Mouse (Mus musculus) kidney, embryonic 15.5 days (tissue): ENCODE measurements around the gene Rufy2. TPM values are rescaled to one million over a fixed set of nuclear protein-coding genes. Genes with fewer than 3 reads are reported as not detected.
A peak's percentile ranks its signal among the peaks of the same experiment; 100 is the strongest.

ENCODE experiments used
- ATAC-seq: fragments of 200-750 bp; cut with Nextera tagmentation; replicated peaks from 2 replicates; pipeline ENCODE4 v1.8.0; 2017; ENCODE audit warnings: moderate TSS enrichment; ENCODE audit not compliant: low FRiP score
- H3K27ac ChIP-seq: fragments of 300-500 bp; sonication (generic); 2 replicates; pipeline ENCODE4 v1.5.1; 2015; ENCODE audit warnings: mild to moderate bottlenecking, inconsistent platforms
- H3K27me3 ChIP-seq: fragments of 300-500 bp; sonication (generic); 2 replicates; pipeline ENCODE4 v1.6.1; 2015; ENCODE audit warnings: inconsistent platforms
- H3K36me3 ChIP-seq: fragments of 300-500 bp; sonication (generic); 2 replicates; pipeline ENCODE4 v1.6.1; 2015; ENCODE audit warnings: inconsistent platforms
- H3K4me1 ChIP-seq: fragments of 300-500 bp; sonication (generic); 2 replicates; pipeline ENCODE4 v1.6.1; 2015; ENCODE audit warnings: inconsistent platforms
- H3K4me2 ChIP-seq: fragments of 300-500 bp; sonication (generic); 2 replicates; pipeline ENCODE4 v1.6.1; 2015; ENCODE audit warnings: moderate library complexity, mild to moderate bottlenecking, inconsistent platforms
- H3K4me3 ChIP-seq: fragments of 300-500 bp; sonication (generic); replicated peaks from 2 replicates; pipeline ENCODE4 v1.5.1; 2015; ENCODE audit warnings: mild to moderate bottlenecking, inconsistent platforms
- H3K9ac ChIP-seq: fragments of 300-500 bp; sonication (generic); 2 replicates; pipeline ENCODE4 v1.6.1; 2015; ENCODE audit warnings: mild to moderate bottlenecking, inconsistent platforms
- H3K9me3 ChIP-seq: fragments of 300-500 bp; sonication (generic); replicated peaks from 2 replicates; pipeline ENCODE4 v1.6.1; 2016; ENCODE audit warnings: inconsistent platforms
- WGBS: fragments of 180-500 bp; shearing (Covaris S2); methylation state at CpG from one replicate; pipeline ENCODE4 v1.1.7; 2015; ENCODE audit warnings: mixed read lengths; 5-methylcytosine and 5-hydroxymethylcytosine counted together
- polyA plus RNA-seq: library from polyadenylated mRNA; unstranded; fragments of >200 nt; fragmentation: Nextera tagmentation; extraction: Ambion mirVana; gene quantifications from 2 replicates; pipeline ENCODE4 v1.2.1, GENCODE M21; 2015

Gene Rufy2
- 25.8 and 26.6 TPM in 2 replicates for polyA plus RNA-seq

DNA sequence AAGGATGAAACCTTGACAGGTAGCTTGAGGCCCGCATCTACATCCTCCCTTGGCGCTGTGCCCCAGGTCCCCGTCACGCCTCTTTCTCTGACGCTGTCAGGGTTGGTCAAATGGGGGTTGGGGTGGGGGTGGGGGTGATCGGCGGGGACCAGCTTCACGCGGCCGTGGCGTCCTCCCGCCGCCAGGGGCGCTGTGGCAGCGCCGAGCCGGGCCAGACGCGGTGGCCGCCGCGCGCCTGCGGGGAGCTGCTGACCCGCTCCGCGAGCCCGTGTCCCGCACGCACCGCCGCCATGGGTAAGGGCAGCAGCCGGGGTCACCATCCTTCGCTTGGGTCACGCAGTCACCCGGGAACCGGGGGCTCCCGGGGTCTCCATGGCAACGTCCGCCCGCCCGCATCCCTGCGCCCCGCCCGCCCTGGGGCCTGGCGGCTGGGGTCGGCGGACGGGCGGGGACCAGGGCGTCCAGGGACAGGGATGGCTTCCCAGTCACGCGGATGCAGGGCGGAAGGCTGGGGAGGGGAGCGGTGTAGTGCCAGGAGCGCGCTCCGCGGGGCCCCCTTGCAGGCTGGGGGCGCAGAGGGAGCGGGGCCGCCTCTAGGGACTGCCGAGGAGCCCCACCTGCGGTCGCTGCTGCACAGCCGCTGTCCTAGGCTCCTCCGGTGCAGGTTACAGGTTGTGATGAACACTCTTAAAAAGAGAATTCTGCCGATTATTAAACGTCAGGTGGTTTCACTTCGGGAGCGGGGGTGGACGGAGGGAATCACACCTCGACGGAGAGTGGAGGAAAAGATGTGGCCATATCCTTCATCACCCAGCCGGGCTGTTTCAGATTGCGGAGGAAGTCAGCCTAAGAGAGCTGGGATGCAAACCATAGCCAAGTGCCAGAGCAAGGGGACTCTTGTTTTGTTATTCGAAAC, at the start of gene Rufy2:
Gene Rufy2, plus strand, starts transcription at position 185 of the 916 bp plus-strand sequence.
- WGBS: under 1% methylated on average over 77 of the region's 77 CpGs
- Histone ChIP-seq H3K4me2 (peak within 1 kb of the TSS; percentile 81), H3K27me3 (no peaks in the 10 kb centered on the region), H3K4me3 (peak within 1 kb of the TSS; percentile 79), H3K27ac (peak within 1 kb of the TSS; percentile 72), H3K4me1 (peaks cover 12% of the 10 kb centered on the region), H3K9ac (peak within 1 kb of the TSS; percentile 84), H3K9me3 (no peaks in the 10 kb centered on the region), H3K36me3 (peaks cover 38% of the 10 kb centered on the region)
- peak; percentile 95 for ATAC-seq

DNA sequence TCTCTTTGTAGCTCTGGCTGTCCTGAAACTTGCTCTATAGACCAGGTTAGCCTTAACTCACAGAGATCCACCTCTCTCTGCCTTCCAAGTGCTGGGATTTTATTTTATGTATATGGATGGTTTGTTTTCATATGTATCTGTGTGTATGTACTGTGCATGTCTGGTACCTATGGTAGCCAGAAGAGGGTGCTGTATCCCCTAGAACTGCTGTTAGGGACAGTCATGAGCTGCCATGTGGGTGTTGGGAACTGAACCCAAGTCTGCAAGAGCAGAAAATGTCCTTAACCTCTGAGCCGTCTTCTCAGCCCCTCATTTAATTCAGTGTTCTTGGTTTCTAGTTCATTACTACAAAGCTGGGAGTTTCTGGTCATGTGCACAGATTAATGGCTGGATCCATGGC, 47.6 kb upstream of the Rufy2 start:
- Histone ChIP-seq H3K27me3 (no peaks in the 10 kb centered on the region), H3K4me3 (no peak overlapping the region), H3K9me3 (no peaks in the 10 kb centered on the region), H3K9ac (no peak overlapping the region), H3K4me1 (no peaks in the 10 kb centered on the region), H3K27ac (no peak overlapping the region), H3K36me3 (peaks cover 70% of the 10 kb centered on the region), H3K4me2 (no peak overlapping the region)
- no peak for ATAC-seq
- 95% methylated on average over 1 of the region's 1 CpGs for WGBS

DNA sequence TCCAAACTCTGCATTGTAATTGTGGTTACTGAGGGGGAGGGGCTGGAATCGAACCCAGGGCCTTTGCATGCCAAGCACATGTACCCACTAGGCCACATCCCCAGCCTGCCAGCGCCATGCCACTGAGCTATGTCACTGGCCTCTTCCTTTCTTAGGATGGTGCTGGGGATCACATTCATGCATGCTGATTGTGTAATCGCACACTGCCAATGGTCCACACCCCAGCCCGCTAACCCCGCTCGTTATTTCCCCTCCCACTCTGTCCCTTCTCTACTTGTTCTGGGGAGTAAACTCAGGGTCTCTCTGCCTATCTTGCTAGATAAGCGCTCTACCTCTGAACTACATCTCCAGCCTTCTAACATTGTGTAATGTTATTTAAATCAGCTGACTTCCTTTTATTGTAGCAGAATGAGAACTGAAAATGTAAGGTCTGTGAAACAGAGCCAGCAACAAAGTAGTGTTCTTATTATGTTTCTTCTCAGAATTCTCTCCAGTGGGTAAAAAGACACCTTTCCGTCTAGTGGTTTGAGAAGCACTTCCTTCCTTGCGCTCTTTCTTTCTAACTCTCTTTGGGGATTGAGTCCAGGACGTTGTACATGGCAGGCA, 34.9 kb upstream of the Rufy2 start:
- Histone ChIP-seq H3K27me3 (no peaks in the 10 kb centered on the region), H3K4me3 (no peak overlapping the region), H3K9ac (no peak overlapping the region), H3K4me1 (peaks cover 6% of the 10 kb centered on the region), H3K27ac (no peak overlapping the region), H3K36me3 (peaks cover 54% of the 10 kb centered on the region), H3K9me3 (no peaks in the 10 kb centered on the region), H3K4me2 (no peak overlapping the region)
- ATAC-seq: no peak
- 85% methylated on average over 10 of the region's 10 CpGs for WGBS

DNA sequence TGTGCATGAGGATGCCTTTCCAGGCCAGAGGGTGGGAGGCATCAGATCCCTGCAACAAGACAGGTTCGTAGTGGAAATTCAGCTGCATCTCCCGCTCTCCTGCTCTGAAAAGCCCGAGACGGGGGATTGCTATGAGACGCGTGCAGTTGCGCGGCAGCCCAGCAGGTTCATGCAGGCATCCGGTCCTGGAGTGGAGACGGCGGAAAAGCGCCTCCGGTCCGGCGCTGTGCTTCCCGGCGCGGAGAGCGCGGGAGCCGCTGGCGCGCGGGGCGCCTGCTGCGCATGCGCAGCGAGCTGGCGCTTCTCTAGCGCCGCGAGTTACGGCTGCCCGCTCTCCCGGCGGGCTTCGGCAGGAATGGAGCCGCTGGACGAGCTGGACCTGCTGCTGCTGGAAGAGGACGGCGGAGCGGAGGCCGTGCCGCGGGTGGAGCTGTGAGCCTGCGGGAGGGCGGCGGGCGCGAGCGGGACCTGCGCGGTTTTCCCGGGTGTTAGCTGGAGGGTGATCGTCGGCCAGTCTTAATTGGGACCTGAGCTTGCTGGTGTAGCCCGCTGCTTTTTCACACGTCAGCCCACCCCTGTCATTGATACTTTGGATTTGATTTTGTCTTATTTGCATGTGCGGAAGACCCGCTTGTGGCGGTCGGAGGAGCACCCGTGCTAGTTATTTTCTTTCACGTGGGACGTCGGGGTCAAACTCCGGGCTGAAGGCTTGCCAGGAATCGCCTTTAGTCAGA, 33.1 kb upstream of the Rufy2 start, which contains the start of gene Dna2:
Gene Dna2, plus strand, starts transcription at position 289 of the 734 bp plus-strand sequence.
- ATAC-seq: peak; percentile 93
- H3K4me1 ChIP-seq: peaks cover 6% of the 10 kb centered on the region
- H3K4me3 ChIP-seq: peak within 1 kb of the TSS; percentile 76
- H3K36me3 ChIP-seq: peaks cover 52% of the 10 kb centered on the region
- no peaks in the 10 kb centered on the region for H3K27me3 ChIP-seq
- H3K9me3 ChIP-seq: no peaks in the 10 kb centered on the region
- peak within 1 kb of the TSS; percentile 71 for H3K4me2 ChIP-seq
- H3K27ac ChIP-seq: peak within 1 kb of the TSS; percentile 95
- under 1% methylated on average over 68 of the region's 68 CpGs for WGBS
- peak within 1 kb of the TSS; percentile 62 for H3K9ac ChIP-seq

DNA sequence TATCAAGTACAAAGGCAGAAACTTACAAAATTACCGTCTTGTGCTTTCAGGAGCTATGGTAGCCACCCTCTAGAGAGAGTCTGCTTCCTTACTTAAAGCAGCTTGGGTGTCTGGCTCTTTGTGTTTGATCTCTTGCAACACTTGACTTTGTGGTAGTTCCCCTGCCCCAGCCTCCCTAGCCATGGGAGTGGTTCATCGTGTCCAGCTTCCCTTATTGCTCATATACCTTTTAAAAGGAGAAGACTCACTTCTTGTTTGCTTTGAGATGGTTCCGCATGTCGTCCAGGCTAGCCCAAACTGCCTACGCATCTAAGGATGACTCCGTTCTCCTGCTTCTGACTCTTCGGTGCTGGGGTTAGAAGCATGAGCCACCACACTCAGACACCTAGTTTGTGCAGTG, 31.5 kb upstream of the Rufy2 start:
- H3K4me3 ChIP-seq: no peak overlapping the region
- peaks cover 6% of the 10 kb centered on the region for H3K4me1 ChIP-seq
- H3K36me3 ChIP-seq: peaks cover 45% of the 10 kb centered on the region
- H3K27ac ChIP-seq: no peak overlapping the region
- H3K9ac ChIP-seq: no peak overlapping the region
- H3K9me3 ChIP-seq: no peaks in the 10 kb centered on the region
- 93% methylated on average over 7 of the region's 7 CpGs for WGBS
- H3K27me3 ChIP-seq: no peaks in the 10 kb centered on the region
- H3K4me2 ChIP-seq: 0 out of 2 replicates have a peak overlapping the region, but pooled peaks have one; percentile 2
- ATAC-seq: no peak

DNA sequence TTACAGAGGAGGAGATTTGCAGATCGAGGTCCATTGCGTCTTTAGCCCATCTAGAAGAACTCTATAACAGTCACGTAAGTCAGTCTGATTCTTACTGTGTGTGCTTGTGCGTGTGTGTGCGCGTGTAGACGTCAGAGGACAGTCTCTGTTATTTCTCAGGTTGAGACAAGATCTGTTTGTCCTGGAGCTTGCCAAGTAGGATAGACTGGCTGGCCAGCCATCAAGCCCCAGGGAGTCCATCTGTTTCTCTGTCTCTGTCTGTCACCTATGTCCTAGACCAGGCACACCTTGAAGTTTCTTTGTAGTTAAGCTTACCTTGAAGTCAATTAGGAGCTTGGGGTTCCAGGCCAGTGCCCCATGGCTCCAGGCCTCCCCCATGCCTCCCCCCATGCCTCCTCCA, 16.1 kb upstream of the Rufy2 start:
- ATAC-seq: no peak
- WGBS: 96% methylated on average over 7 of the region's 7 CpGs
- no peak overlapping the region for H3K4me3 ChIP-seq
- H3K27ac ChIP-seq: no peak overlapping the region
- H3K9me3 ChIP-seq: no peaks in the 10 kb centered on the region
- H3K36me3 ChIP-seq: peaks cover 91% of the 10 kb centered on the region
- H3K4me2 ChIP-seq: no peak overlapping the region
- H3K9ac ChIP-seq: no peak overlapping the region
- H3K4me1 ChIP-seq: no peaks in the 10 kb centered on the region
- no peaks in the 10 kb centered on the region for H3K27me3 ChIP-seq

DNA sequence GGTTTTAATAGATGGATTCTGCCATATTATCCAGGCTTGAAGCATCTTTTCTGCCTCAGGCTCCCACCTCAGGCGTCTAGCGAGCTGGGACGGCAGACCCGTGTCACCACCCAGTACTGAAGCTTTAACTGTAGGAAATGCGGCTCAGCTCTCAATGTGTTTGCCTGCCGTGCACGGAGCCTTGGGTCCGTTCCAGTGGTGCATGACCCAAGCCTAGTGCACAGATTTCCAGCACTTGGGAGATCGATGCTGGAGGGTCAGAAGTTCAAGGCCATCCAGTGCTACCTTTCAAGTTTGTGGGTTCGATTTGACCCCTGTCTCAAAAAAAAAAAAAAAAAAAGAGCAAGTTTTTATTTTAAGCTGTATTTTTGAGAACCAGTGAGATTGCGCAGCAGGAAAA, 14.2 kb upstream of the Rufy2 start:
- Histone ChIP-seq H3K4me2 (no peak overlapping the region), H3K9me3 (no peaks in the 10 kb centered on the region), H3K27ac (0 out of 2 replicates have a peak overlapping the region, but pooled peaks have one; percentile 16), H3K27me3 (no peaks in the 10 kb centered on the region), H3K4me3 (no peak overlapping the region), H3K36me3 (peaks cover 91% of the 10 kb centered on the region), H3K4me1 (no peaks in the 10 kb centered on the region), H3K9ac (no peak overlapping the region)
- 86% methylated on average over 11 of the region's 11 CpGs for WGBS
- no peak for ATAC-seq

DNA sequence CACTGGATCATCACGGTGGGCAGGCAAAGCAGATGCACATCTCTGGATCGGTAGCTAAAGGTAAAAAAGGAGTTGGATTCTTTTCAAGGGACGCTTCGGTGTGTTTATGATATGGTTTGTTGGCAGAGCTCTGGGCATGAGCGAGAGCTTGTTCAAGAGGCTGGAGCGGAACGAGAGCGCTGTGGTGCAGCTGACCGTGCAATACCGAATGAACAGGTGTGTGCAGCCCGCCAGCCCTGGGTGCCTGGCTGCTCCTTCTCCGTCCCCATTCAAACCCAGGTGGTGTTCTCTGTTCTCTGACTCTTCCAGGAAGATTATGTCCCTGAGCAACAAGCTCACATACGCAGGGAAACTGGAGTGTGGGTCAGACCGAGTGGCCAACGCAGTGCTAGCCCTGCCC, 13.7 kb upstream of the Rufy2 start:
- ATAC-seq: no peak
- 80% methylated on average over 15 of the region's 15 CpGs for WGBS
- H3K36me3 ChIP-seq: peaks cover 89% of the 10 kb centered on the region

DNA sequence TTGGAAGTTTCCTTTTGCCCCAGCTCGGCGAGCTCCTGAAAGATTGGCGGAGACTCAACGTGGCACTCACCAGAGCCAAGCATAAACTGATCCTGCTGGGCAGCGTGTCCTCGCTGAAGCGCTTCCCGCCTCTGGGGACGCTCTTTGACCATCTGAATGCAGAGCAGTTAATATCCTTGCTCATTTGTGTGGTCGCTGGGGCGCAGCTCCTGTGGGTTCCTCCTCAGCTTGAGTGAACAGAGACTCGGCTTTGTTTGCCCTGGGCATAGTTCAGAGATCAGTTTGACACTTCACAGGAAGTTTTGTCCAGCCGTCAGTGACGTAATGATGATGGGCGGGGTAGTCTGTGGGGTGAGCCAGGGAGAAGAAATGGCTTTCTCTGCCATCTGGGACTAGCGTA, 8.2 kb upstream of the Rufy2 start:
- 63% methylated on average over 16 of the region's 16 CpGs for WGBS
- H3K27me3 ChIP-seq: no peaks in the 10 kb centered on the region
- H3K4me2 ChIP-seq: no peak overlapping the region
- peaks cover 66% of the 10 kb centered on the region for H3K36me3 ChIP-seq
- no peaks in the 10 kb centered on the region for H3K4me1 ChIP-seq
- H3K9ac ChIP-seq: no peak overlapping the region
- no peak overlapping the region for H3K27ac ChIP-seq
- peak; percentile 68 for ATAC-seq
- no peak overlapping the region for H3K4me3 ChIP-seq
- no peaks in the 10 kb centered on the region for H3K9me3 ChIP-seq

More for the DNA sequence above, 13.7 kb upstream of the Rufy2 start:
- no peaks in the 10 kb centered on the region for H3K9me3 ChIP-seq
- H3K9ac ChIP-seq: no peak overlapping the region
- no peaks in the 10 kb centered on the region for H3K4me1 ChIP-seq
- H3K4me2 ChIP-seq: no peak overlapping the region
- no peaks in the 10 kb centered on the region for H3K27me3 ChIP-seq
- peak overlapping the region; percentile 33; the same call in 1 of the 2 replicates for H3K27ac ChIP-seq
- no peak overlapping the region for H3K4me3 ChIP-seq

DNA sequence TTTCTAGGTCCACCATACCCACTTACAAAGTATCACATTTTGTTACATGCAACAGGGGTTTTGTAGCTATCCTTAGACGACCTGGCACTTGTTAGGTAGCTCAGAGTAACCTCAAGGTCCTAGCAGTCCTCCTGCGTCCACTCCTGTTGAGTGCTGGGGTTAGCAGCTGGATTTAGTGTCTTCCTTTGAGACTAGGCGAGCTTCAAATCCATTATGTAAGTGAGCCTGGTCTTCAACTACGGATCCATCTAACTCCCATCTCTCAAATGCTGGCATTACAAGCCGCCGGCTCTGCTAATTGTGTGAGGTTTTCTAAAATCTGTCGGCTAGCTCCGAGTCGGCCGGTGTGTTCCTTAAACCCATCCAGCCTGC, 370 bp upstream of the Rufy2 start:
- Histone ChIP-seq H3K27ac (no peak overlapping the region), H3K36me3 (peaks cover 31% of the 10 kb centered on the region), H3K4me2 (peak overlapping the region; percentile 81), H3K4me1 (peaks cover 12% of the 10 kb centered on the region), H3K27me3 (no peaks in the 10 kb centered on the region), H3K9ac (peak overlapping the region; percentile 84; the same call in 1 of the 2 replicates), H3K4me3 (peak overlapping the region; percentile 79), H3K9me3 (no peaks in the 10 kb centered on the region)
- 6% methylated on average over 10 of the region's 10 CpGs for WGBS
- ATAC-seq: no peak

DNA sequence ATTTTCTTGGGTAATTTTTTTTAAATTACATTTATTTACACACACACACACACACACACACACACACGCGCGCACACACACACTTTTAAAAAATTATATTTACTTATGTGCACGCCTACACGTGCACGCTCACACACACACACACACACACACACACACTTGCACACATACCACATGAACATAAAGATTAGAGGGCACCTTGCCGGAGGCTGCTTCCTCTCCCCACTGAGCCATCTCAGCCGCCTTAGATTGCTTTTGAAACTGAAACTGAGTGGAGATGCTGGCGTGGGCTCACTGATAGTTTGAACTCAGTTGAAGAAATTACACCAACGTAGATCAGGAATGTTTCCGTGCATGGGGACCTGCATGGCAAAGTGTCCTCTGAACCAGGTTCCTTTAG, 4.0 kb downstream of the Rufy2 start:
- no peak overlapping the region for H3K27ac ChIP-seq
- H3K4me3 ChIP-seq: no peak overlapping the region
- H3K36me3 ChIP-seq: peaks cover 54% of the 10 kb centered on the region
- H3K4me2 ChIP-seq: no peak overlapping the region
- no peak for ATAC-seq
- no peaks in the 10 kb centered on the region for H3K9me3 ChIP-seq
- 91% methylated on average over 11 of the region's 11 CpGs for WGBS
- H3K27me3 ChIP-seq: no peaks in the 10 kb centered on the region
- H3K9ac ChIP-seq: no peak overlapping the region
- peaks cover 12% of the 10 kb centered on the region for H3K4me1 ChIP-seq

DNA sequence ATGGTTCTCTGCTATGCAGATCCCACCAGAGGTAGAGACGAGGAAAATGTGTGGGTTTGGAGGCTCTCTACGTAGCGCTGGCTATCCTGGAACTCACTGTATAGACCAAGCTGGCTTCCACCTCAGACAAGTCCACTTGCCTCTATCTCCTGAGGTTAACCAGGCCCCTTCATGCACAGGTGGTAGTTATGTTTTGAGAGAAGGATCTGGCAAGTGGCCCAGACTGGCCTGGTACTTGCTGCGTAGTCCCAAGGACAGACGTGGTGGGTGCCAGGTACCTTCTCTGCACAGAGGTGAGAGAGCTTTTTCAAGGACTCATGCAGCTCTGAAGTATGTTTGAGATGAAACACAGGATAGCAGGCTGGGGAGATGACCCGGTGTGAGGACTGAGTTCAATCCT, 4.5 kb downstream of the Rufy2 start:
- Histone ChIP-seq H3K27ac (no peak overlapping the region), H3K4me3 (no peak overlapping the region), H3K4me1 (peaks cover 11% of the 10 kb centered on the region), H3K9ac (no peak overlapping the region), H3K36me3 (peaks cover 58% of the 10 kb centered on the region), H3K9me3 (no peaks in the 10 kb centered on the region), H3K27me3 (no peaks in the 10 kb centered on the region), H3K4me2 (no peak overlapping the region)
- ATAC-seq: no peak
- 91% methylated on average over 6 of the region's 6 CpGs for WGBS
